In the genomic region with DNA sequence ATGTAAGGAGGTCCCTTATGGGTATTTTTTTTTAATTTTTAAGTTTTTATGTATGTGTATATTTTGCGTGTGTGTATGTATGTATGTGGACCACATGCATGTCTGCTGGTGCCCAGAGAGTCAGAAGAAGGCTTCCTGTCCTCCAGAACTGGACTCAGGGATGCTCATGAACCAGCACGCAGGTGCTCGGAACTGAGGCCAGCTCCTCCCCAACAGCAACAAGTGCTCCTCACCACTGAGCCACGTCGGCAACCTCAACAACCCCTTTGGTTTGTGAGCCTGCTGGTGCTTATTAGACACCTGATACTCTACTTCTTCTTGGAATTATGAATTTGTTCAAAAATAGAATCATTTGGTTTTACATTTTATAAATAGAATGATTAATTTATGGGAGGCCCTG, we compare ENCODE assay signal across 9 mouse cellular contexts. TPM values are rescaled to one million over a fixed set of nuclear protein-coding genes. Genes with fewer than 3 reads are reported as not detected.
A peak's percentile ranks its signal among the peaks of the same experiment; 100 is the strongest.
DNase-seq lines count a peak whose midpoint lies in the region; ATAC-seq and TF ChIP-seq lines count a peak whose summit lies in the region.
"Had no signal": no experiment of that assay in that cellular context is flagged by ENCODE, and none has a peak within 500 bp of the region (broad histone marks: within the 10 kb centered on the region; RNA-seq: fewer than 3 reads in every experiment).

No protein-coding gene starts in this region.

- H3K4me2 ChIP-seq in liver, embryonic 11.5 days = peak overlapping the region; percentile 91
- peak overlapping the region; percentile 73 for H3K4me2 ChIP-seq in embryonic facial prominence, embryonic 14.5 days (ENCODE audit: low read depth, low read length)
- H3K4me2 ChIP-seq in intestine, postnatal 0 days (replicated peaks; ENCODE audit: low read depth) = peak overlapping the region; percentile 94
- peak overlapping the region; percentile 95 for H3K4me2 ChIP-seq in neural tube, embryonic 14.5 days (ENCODE audit: low read depth, low read length)

- H3K9ac ChIP-seq in liver, embryonic 11.5 days (ENCODE audit: low read depth, low read length) = peak overlapping the region; percentile 76
- H3K9ac ChIP-seq in embryonic facial prominence, embryonic 14.5 days (ENCODE audit: low read depth, low read length) = peak overlapping the region; percentile 86
- H3K9ac ChIP-seq in intestine, postnatal 0 days (ENCODE audit: low read depth, low read length) = peak overlapping the region; percentile 90; the same call in 1 of the 2 replicates
- peak overlapping the region; percentile 86 for H3K9ac ChIP-seq in neural tube, embryonic 14.5 days (replicated peaks; ENCODE audit: low read depth, low read length)

- H3K4me3 ChIP-seq in liver, embryonic 11.5 days (ENCODE audit: low read depth, low read length) = peak overlapping the region; percentile 66
- peak overlapping the region; percentile 72 for H3K4me3 ChIP-seq in embryonic facial prominence, embryonic 14.5 days (ENCODE audit: low read depth, low read length)
- peak overlapping the region; percentile 69 for H3K4me3 ChIP-seq in intestine, postnatal 0 days (ENCODE audit: low read depth, low read length)
- peak overlapping the region; percentile 61 for H3K4me3 ChIP-seq in neural tube, embryonic 14.5 days (ENCODE audit: low read depth, low read length)

- H3K4me1 ChIP-seq in liver, embryonic 11.5 days (replicated peaks; ENCODE audit: control insufficient read depth, insufficient read depth, low read length) = peaks cover 40% of the 10 kb centered on the region
- H3K4me1 ChIP-seq in embryonic facial prominence, embryonic 14.5 days (ENCODE audit: control insufficient read depth, insufficient read depth, low read length) = peaks cover 10% of the 10 kb centered on the region
- peaks cover 19% of the 10 kb centered on the region; the same call in 1 of the 2 replicates for H3K4me1 ChIP-seq in intestine, postnatal 0 days (replicated peaks; ENCODE audit: control insufficient read depth, insufficient read depth, low read length)
- peaks cover 23% of the 10 kb centered on the region for H3K4me1 ChIP-seq in neural tube, embryonic 14.5 days (ENCODE audit: control insufficient read depth, insufficient read depth, low read length)

- H3K27me3 ChIP-seq in liver, embryonic 11.5 days (replicated peaks; ENCODE audit: control insufficient read depth, insufficient read depth, low read length) = no peaks in the 10 kb centered on the region
- no peaks in the 10 kb centered on the region for H3K27me3 ChIP-seq in embryonic facial prominence, embryonic 14.5 days (replicated peaks; ENCODE audit: control insufficient read depth, insufficient read depth, low read length)
- H3K27me3 ChIP-seq in intestine, postnatal 0 days (replicated peaks; ENCODE audit: control insufficient read depth, insufficient read depth, low read length) = no peaks in the 10 kb centered on the region
- H3K27me3 ChIP-seq in neural tube, embryonic 14.5 days (ENCODE audit: control insufficient read depth, insufficient read depth, low read length) = no peaks in the 10 kb centered on the region

- TF ChIP-seq CTCF in intestine, postnatal 0 days (IDR thresholded peaks at IDR 0.05; ENCODE audit: low read depth) = no peak

- 73% methylated on average over 5 of the region's 5 CpGs for WGBS in liver, embryonic 11.5 days
- WGBS in embryonic facial prominence, embryonic 14.5 days = 78% methylated on average over 5 of the region's 5 CpGs
- 74% methylated on average over 5 of the region's 5 CpGs for WGBS in intestine, postnatal 0 days
- 81% methylated on average over 5 of the region's 5 CpGs for WGBS in neural tube, embryonic 14.5 days

- H3K9me3 ChIP-seq in liver, embryonic 11.5 days (ENCODE audit: control insufficient read depth, low read length) = no peaks in the 10 kb centered on the region
- no peaks in the 10 kb centered on the region for H3K9me3 ChIP-seq in embryonic facial prominence, embryonic 14.5 days (ENCODE audit: control insufficient read depth, low read length)
- H3K9me3 ChIP-seq in intestine, postnatal 0 days (ENCODE audit: control insufficient read depth) = no peaks in the 10 kb centered on the region
- no peaks in the 10 kb centered on the region for H3K9me3 ChIP-seq in neural tube, embryonic 14.5 days (ENCODE audit: control insufficient read depth, low read length)

- ATAC-seq in liver, embryonic 11.5 days (replicated peaks; ENCODE audit: low FRiP score) = no peak
- no peak for ATAC-seq in embryonic facial prominence, embryonic 14.5 days (ENCODE audit: low read depth)
- ATAC-seq in intestine, postnatal 0 days = no peak
- ATAC-seq in neural tube, embryonic 14.5 days (ENCODE audit: low read depth) = no peak
- ATAC-seq in granulocyte monocyte progenitor cell, adult 5-6 weeks (replicated peaks; ENCODE audit: poor library complexity, severe bottlenecking) = no peak

- peaks cover 8% of the 10 kb centered on the region for H3K36me3 ChIP-seq in liver, embryonic 11.5 days (ENCODE audit: control insufficient read depth, insufficient read depth, low read length)
- H3K36me3 ChIP-seq in embryonic facial prominence, embryonic 14.5 days (ENCODE audit: control insufficient read depth, insufficient read depth, low read length) = peaks cover 19% of the 10 kb centered on the region; the same call in 1 of the 2 replicates
- peaks cover 7% of the 10 kb centered on the region; the same call in 1 of the 2 replicates for H3K36me3 ChIP-seq in intestine, postnatal 0 days (ENCODE audit: control insufficient read depth, insufficient read depth)
- no peaks in the 10 kb centered on the region for H3K36me3 ChIP-seq in neural tube, embryonic 14.5 days (ENCODE audit: control insufficient read depth, insufficient read depth, low read length)

- no peak for DNase-seq in liver, embryonic 11.5 days (ENCODE audit: low spot score)
- DNase-seq in liver = no peak
- no peak for DNase-seq in embryonic facial prominence, embryonic 14.5 days (ENCODE audit: low spot score)
- DNase-seq in embryo, embryonic 9.5 days (ENCODE audit: extremely low spot score) = no peak
- no peak for DNase-seq in thymus, postnatal 0 days (ENCODE audit: low spot score)
- DNase-seq: kidney, postnatal 10 days had no signal

- peak overlapping the region; percentile 98; the same call in 1 of the 2 replicates for H3K27ac ChIP-seq in liver, embryonic 11.5 days (ENCODE audit: low read depth, low read length)
- no peak overlapping the region; the same call in 1 of the 2 replicates for H3K27ac ChIP-seq in embryonic facial prominence, embryonic 14.5 days (replicated peaks; ENCODE audit: low read depth, low read length)
- no peak overlapping the region for H3K27ac ChIP-seq in intestine, postnatal 0 days (ENCODE audit: low read depth, low read length)
- no peak overlapping the region for H3K27ac ChIP-seq in neural tube, embryonic 14.5 days (ENCODE audit: low read depth, low read length)

RNA-seq across cellular contexts. Expression of a gene that starts 39.9 kb away (rescaled TPM):
- polyA plus RNA-seq in liver, embryonic 11.5 days (2014; fragmentation: Nextera tagmentation; extraction: Ambion mirVana) = 138 and 151 TPM in 2 replicates
- 133 and 155 TPM in 2 replicates for polyA plus RNA-seq in embryonic facial prominence, embryonic 14.5 days (2014; fragmentation: Nextera tagmentation; extraction: Ambion mirVana)
- 138 and 143 TPM in 2 replicates for polyA plus RNA-seq in intestine, postnatal 0 days (2015; fragmentation: Nextera tagmentation; extraction: Ambion mirVana)
- 148 and 155 TPM in 2 replicates for polyA plus RNA-seq in neural tube, embryonic 14.5 days (2014; fragmentation: Nextera tagmentation; extraction: Ambion mirVana)
- total RNA-seq in granulocyte monocyte progenitor cell, adult 5-6 weeks (2014; fragmentation: Nextera tagmentation) = 106 and 113 TPM in 2 replicates
- total RNA-seq in granulocyte monocyte progenitor cell, adult 5-6 weeks (2017) = 183 and 215 TPM in 2 replicates
- 309 and 319 TPM in 2 replicates for polyA plus RNA-seq in thymus, postnatal 0 days (2015; fragmentation: Nextera tagmentation; extraction: Ambion mirVana)
